In the genomic region with DNA sequence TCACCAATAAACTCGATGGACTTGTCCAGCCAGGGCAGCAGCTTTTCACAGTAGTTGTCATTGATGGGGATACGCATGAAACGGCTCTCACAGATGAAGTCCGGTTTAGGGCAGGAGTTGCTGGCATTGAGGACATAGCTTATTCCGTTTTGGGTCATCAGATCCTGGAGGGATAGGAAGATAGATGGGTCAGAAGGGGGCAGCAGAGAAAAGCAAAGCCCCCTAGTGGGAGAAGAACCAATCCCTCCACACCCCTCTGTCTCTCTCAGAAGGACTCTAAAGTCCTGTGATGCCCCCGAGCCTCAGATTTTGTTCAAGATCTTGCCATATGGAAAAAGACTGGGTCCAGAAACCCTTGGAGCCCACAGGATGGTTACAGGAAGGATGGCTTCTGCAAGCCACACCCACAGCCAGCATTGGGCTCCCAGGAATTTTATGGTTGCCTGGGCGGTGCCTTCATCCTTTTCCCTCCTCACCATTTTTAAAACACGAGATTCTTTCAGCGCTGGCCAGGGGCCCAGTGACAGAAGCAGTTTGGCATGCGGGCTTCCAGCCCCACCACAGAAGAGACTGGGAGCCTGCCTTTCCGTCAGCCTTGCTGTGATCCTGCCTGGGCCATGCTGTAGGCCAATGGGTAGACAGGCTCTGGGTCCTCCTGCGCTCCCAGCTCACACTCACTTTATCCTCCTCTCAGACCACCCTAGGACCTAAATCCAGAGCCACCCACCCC, we compare ENCODE assay signal across 11 mouse cellular contexts. TPM values are rescaled to one million over a fixed set of nuclear protein-coding genes. Genes with fewer than 3 reads are reported as not detected.
A peak's percentile ranks its signal among the peaks of the same experiment; 100 is the strongest.
DNase-seq lines count a peak whose midpoint lies in the region; ATAC-seq and TF ChIP-seq lines count a peak whose summit lies in the region.
"Had no signal": no experiment of that assay in that cellular context is flagged by ENCODE, and none has a peak within 500 bp of the region (broad histone marks: within the 10 kb centered on the region; RNA-seq: fewer than 3 reads in every experiment).

No protein-coding gene starts in this region.

- 41% methylated on average over 12 of the region's 12 CpGs for WGBS in midbrain, postnatal 0 days
- WGBS in midbrain, embryonic 15.5 days: 45% methylated on average over 12 of the region's 12 CpGs
- 18% methylated on average over 12 of the region's 12 CpGs for WGBS in cerebellum, adult 2 months
- 32% methylated on average over 12 of the region's 12 CpGs for WGBS in heart, adult 2 months
- 30% methylated on average over 12 of the region's 12 CpGs for WGBS in midbrain, embryonic 11.5 days

- no peak overlapping the region for H3K27ac ChIP-seq in midbrain, postnatal 0 days (ENCODE audit: low read depth, low read length)
- no peak overlapping the region for H3K27ac ChIP-seq in midbrain, embryonic 15.5 days
- peak overlapping the region; percentile 70 for H3K27ac ChIP-seq in cerebellum, adult 2 months (ENCODE audit: insufficient read depth, low read length)
- H3K27ac ChIP-seq in heart, adult 2 months: peak overlapping the region; percentile 88
- no peak overlapping the region for H3K27ac ChIP-seq in midbrain, embryonic 11.5 days (ENCODE audit: low read depth, low read length)
- H3K27ac ChIP-seq: neural tube, embryonic 12.5 days had no signal

- H3K4me2 ChIP-seq in midbrain, postnatal 0 days (ENCODE audit: low read depth, low read length, poor library complexity, severe bottlenecking): no peak overlapping the region
- no peak overlapping the region for H3K4me2 ChIP-seq in midbrain, embryonic 15.5 days
- H3K4me2 ChIP-seq in midbrain, embryonic 11.5 days: no peak overlapping the region
- H3K4me2 ChIP-seq: neural tube, embryonic 12.5 days had no signal

- no peak for TF ChIP-seq POLR2A in cerebellum, adult 2 months (IDR thresholded peaks at IDR 0.05; ENCODE audit: borderline replicate concordance, insufficient read depth, low read length)
- no peak for TF ChIP-seq POLR2A in heart, adult 2 months (IDR thresholded peaks at IDR 0.05; ENCODE audit: insufficient read depth, low read depth, low read length)

- 0 out of 2 replicates have a peak, but pooled peaks cover 3% of the 10 kb centered on the region for H3K4me1 ChIP-seq in midbrain, postnatal 0 days (ENCODE audit: insufficient read depth, low read length)
- peaks cover 23% of the 10 kb centered on the region for H3K4me1 ChIP-seq in midbrain, embryonic 15.5 days
- H3K4me1 ChIP-seq in cerebellum, adult 2 months (ENCODE audit: control insufficient read depth, insufficient read depth, low read length): peaks cover 56% of the 10 kb centered on the region
- H3K4me1 ChIP-seq in heart, adult 2 months (ENCODE audit: control insufficient read depth, insufficient read depth, low read length): peaks cover 12% of the 10 kb centered on the region
- peaks cover 9% of the 10 kb centered on the region for H3K4me1 ChIP-seq in midbrain, embryonic 11.5 days (ENCODE audit: control insufficient read depth, insufficient read depth, low read length)

- H3K9me3 ChIP-seq in midbrain, postnatal 0 days (ENCODE audit: low read length): no peaks in the 10 kb centered on the region
- H3K9me3 ChIP-seq in midbrain, embryonic 15.5 days: no peaks in the 10 kb centered on the region
- H3K9me3 ChIP-seq in midbrain, embryonic 11.5 days (ENCODE audit: control insufficient read depth, low read length): no peaks in the 10 kb centered on the region
- H3K9me3 ChIP-seq: neural tube, embryonic 12.5 days had no signal

- no peak for TF ChIP-seq EP300 in heart, adult 2 months (IDR thresholded peaks at IDR 0.05; ENCODE audit: insufficient read depth, low read depth, low read length)

- H3K9ac ChIP-seq in midbrain, postnatal 0 days (replicated peaks; ENCODE audit: low read length, poor library complexity, severe bottlenecking): no peak overlapping the region
- H3K9ac ChIP-seq in midbrain, embryonic 15.5 days: no peak overlapping the region
- peak overlapping the region; percentile 22; the same call in 1 of the 2 replicates for H3K9ac ChIP-seq in heart, adult 2 months (ENCODE audit: low read depth, low read length)
- H3K9ac ChIP-seq in midbrain, embryonic 11.5 days (ENCODE audit: low read length): no peak overlapping the region
- H3K9ac ChIP-seq: neural tube, embryonic 12.5 days had no signal

- peak; percentile 50 for TF ChIP-seq CTCF in midbrain, postnatal 0 days (IDR thresholded peaks at IDR 0.05)
- no peak; the same call in 1 of the 2 replicates for TF ChIP-seq CTCF in cerebellum, adult 2 months (IDR thresholded peaks at IDR 0.05; ENCODE audit: borderline replicate concordance, insufficient read depth, low read depth, low read length)
- peak; percentile 23 for TF ChIP-seq CTCF in heart, adult 2 months (IDR thresholded peaks at IDR 0.05)

- no peak for ATAC-seq in midbrain, postnatal 0 days (ENCODE audit: low FRiP score)
- ATAC-seq in midbrain, embryonic 15.5 days (replicated peaks): no peak
- no peak for ATAC-seq in megakaryocyte-erythroid progenitor cell, adult 5-6 weeks (replicated peaks; ENCODE audit: low FRiP score, low TSS enrichment, poor library complexity, severe bottlenecking)
- ATAC-seq in midbrain, embryonic 11.5 days (ENCODE audit: low FRiP score): no peak

- no peaks in the 10 kb centered on the region for H3K79me2 ChIP-seq in heart, adult 2 months (replicated peaks; ENCODE audit: control insufficient read depth, insufficient read depth, low read length)

- peaks cover 77% of the 10 kb centered on the region for H3K36me3 ChIP-seq in midbrain, postnatal 0 days (ENCODE audit: insufficient read depth, low read length)
- H3K36me3 ChIP-seq in midbrain, embryonic 15.5 days (replicated peaks): peaks cover 62% of the 10 kb centered on the region
- peaks cover 13% of the 10 kb centered on the region for H3K36me3 ChIP-seq in heart, adult 2 months (ENCODE audit: control insufficient read depth, insufficient read depth, low read length)
- peaks cover 10% of the 10 kb centered on the region for H3K36me3 ChIP-seq in midbrain, embryonic 11.5 days (ENCODE audit: control insufficient read depth, insufficient read depth, low read length)

- DNase-seq in midbrain, postnatal 0 days (ENCODE audit: low spot score): no peak
- DNase-seq in cerebellum, adult 2 months: peak; percentile 63
- peak; percentile 77 to 83 for DNase-seq in heart, adult 2 months
- peak; percentile 33 to 46 for DNase-seq in kidney, postnatal 25 days
- DNase-seq in midbrain, embryonic 11.5 days (ENCODE audit: low spot score, missing footprints): no peak
- no peak for DNase-seq in layer of hippocampus, adult 11-12 months (ENCODE audit: low spot score)

- intact Hi-C loops in heart, adult 2 months (cut with DNase I): loop anchor here (10.0 kb wide), 1 partner anchor 61 kb away; a partner anchor contains a TSS

- H3K4me3 ChIP-seq in midbrain, postnatal 0 days (ENCODE audit: low read depth, low read length): no peak overlapping the region
- H3K4me3 ChIP-seq in midbrain, embryonic 15.5 days: no peak overlapping the region
- H3K4me3 ChIP-seq in cerebellum, adult 2 months (replicated peaks; ENCODE audit: insufficient read depth, low read depth, low read length): no peak overlapping the region
- no peak overlapping the region for H3K4me3 ChIP-seq in heart, adult 2 months
- no peak overlapping the region for H3K4me3 ChIP-seq in midbrain, embryonic 11.5 days (ENCODE audit: low read depth, low read length)
- H3K4me3 ChIP-seq: neural tube, embryonic 12.5 days had no signal

- H3K27me3 ChIP-seq in midbrain, postnatal 0 days (ENCODE audit: insufficient read depth, low read length): no peaks in the 10 kb centered on the region
- H3K27me3 ChIP-seq in midbrain, embryonic 15.5 days (replicated peaks): peaks cover 7% of the 10 kb centered on the region; the same call in 1 of the 2 replicates
- no peaks in the 10 kb centered on the region for H3K27me3 ChIP-seq in cerebellum, adult 2 months (ENCODE audit: control insufficient read depth, insufficient read depth, low read length)
- no peaks in the 10 kb centered on the region for H3K27me3 ChIP-seq in heart, adult 2 months (ENCODE audit: control insufficient read depth, insufficient read depth, low read length)
- peaks cover 29% of the 10 kb centered on the region for H3K27me3 ChIP-seq in midbrain, embryonic 11.5 days (ENCODE audit: control insufficient read depth, insufficient read depth, low read length)

RNA-seq across cellular contexts. Expression of a gene that starts 11.9 kb away (rescaled TPM):
- 144 and 175 TPM in 2 replicates for total RNA-seq in midbrain, postnatal 0 days (2014; rRNA removed)
- 94.2 and 99.9 TPM in 2 replicates for polyA plus RNA-seq in midbrain, postnatal 0 days (2015; fragmentation: Nextera tagmentation; extraction: Ambion mirVana)
- polyA plus RNA-seq in midbrain, embryonic 15.5 days (2015; fragmentation: Nextera tagmentation; extraction: Ambion mirVana): 134 and 135 TPM in 2 replicates
- 85.8 and 90.1 TPM in 2 replicates for polyA plus RNA-seq in cerebellum, adult 2 months (2012; rRNA removed)
- total RNA-seq in heart, adult 2 months (2021): 10 to 100 TPM; 37.4 to 43.2 TPM
- polyA plus RNA-seq in heart, adult 2 months (2012; rRNA removed): 31.4 and 38.4 TPM in 2 replicates
- 0.25 TPM in 1 of 2 replicates, not detected in the other for total RNA-seq in megakaryocyte-erythroid progenitor cell, adult 5-6 weeks (2014; fragmentation: Nextera tagmentation)
- 0.04 and 1.1 TPM in 2 replicates for total RNA-seq in megakaryocyte-erythroid progenitor cell, adult 5-6 weeks (2017)
- 14.5 and 15.7 TPM in 2 replicates for polyA plus RNA-seq in midbrain, embryonic 11.5 days (2014; fragmentation: Nextera tagmentation; extraction: Ambion mirVana)

RNA-seq across cellular contexts. Expression of a gene that starts 22.9 kb away (rescaled TPM):
- 27.4 and 31.6 TPM in 2 replicates for total RNA-seq in midbrain, postnatal 0 days (2014; rRNA removed)
- polyA plus RNA-seq in midbrain, postnatal 0 days (2015; fragmentation: Nextera tagmentation; extraction: Ambion mirVana): 38.0 and 41.3 TPM in 2 replicates
- 53.9 and 57.8 TPM in 2 replicates for polyA plus RNA-seq in midbrain, embryonic 15.5 days (2015; fragmentation: Nextera tagmentation; extraction: Ambion mirVana)
- 67.5 and 73.4 TPM in 2 replicates for polyA plus RNA-seq in cerebellum, adult 2 months (2012; rRNA removed)
- 10 to 100 TPM; 41.9 to 44.5 TPM for total RNA-seq in heart, adult 2 months (2021)
- 44.8 and 58.9 TPM in 2 replicates for polyA plus RNA-seq in heart, adult 2 months (2012; rRNA removed)
- 39.5 and 41.5 TPM in 2 replicates for total RNA-seq in megakaryocyte-erythroid progenitor cell, adult 5-6 weeks (2014; fragmentation: Nextera tagmentation)
- total RNA-seq in megakaryocyte-erythroid progenitor cell, adult 5-6 weeks (2017): 36.2 and 37.3 TPM in 2 replicates
- 59.2 and 60.2 TPM in 2 replicates for polyA plus RNA-seq in midbrain, embryonic 11.5 days (2014; fragmentation: Nextera tagmentation; extraction: Ambion mirVana)

RNA-seq across cellular contexts. Expression of a gene that starts 36.8 kb away (rescaled TPM):
- not detected in 2 replicates for total RNA-seq in midbrain, postnatal 0 days (2014; rRNA removed)
- polyA plus RNA-seq in midbrain, postnatal 0 days (2015; fragmentation: Nextera tagmentation; extraction: Ambion mirVana): not detected in 2 replicates
- polyA plus RNA-seq in midbrain, embryonic 15.5 days (2015; fragmentation: Nextera tagmentation; extraction: Ambion mirVana): 0.36 and 0.65 TPM in 2 replicates
- not detected in 2 replicates for polyA plus RNA-seq in cerebellum, adult 2 months (2012; rRNA removed)
- not detected for total RNA-seq in heart, adult 2 months (2021)
- polyA plus RNA-seq in heart, adult 2 months (2012; rRNA removed): not detected in 2 replicates
- total RNA-seq in megakaryocyte-erythroid progenitor cell, adult 5-6 weeks (2014; fragmentation: Nextera tagmentation): not detected in 2 replicates
- not detected in 2 replicates for total RNA-seq in megakaryocyte-erythroid progenitor cell, adult 5-6 weeks (2017)
- polyA plus RNA-seq in midbrain, embryonic 11.5 days (2014; fragmentation: Nextera tagmentation; extraction: Ambion mirVana): not detected in 2 replicates
- total RNA-seq: adrenal gland, adult 18-20 months had no signal
- polyA plus RNA-seq: intestine, embryonic 14.5 days; neural tube, embryonic 12.5 days had no signal

RNA-seq across cellular contexts. Expression of a gene that starts 52.1 kb away (rescaled TPM):
- total RNA-seq in midbrain, postnatal 0 days (2014; rRNA removed): not detected in 2 replicates
- polyA plus RNA-seq in midbrain, postnatal 0 days (2015; fragmentation: Nextera tagmentation; extraction: Ambion mirVana): not detected in 2 replicates
- not detected in 2 replicates for polyA plus RNA-seq in midbrain, embryonic 15.5 days (2015; fragmentation: Nextera tagmentation; extraction: Ambion mirVana)
- polyA plus RNA-seq in cerebellum, adult 2 months (2012; rRNA removed): not detected in 2 replicates
- not detected for total RNA-seq in heart, adult 2 months (2021)
- polyA plus RNA-seq in heart, adult 2 months (2012; rRNA removed): not detected in 2 replicates
- not detected in 2 replicates for total RNA-seq in megakaryocyte-erythroid progenitor cell, adult 5-6 weeks (2014; fragmentation: Nextera tagmentation)
- not detected in 2 replicates for total RNA-seq in megakaryocyte-erythroid progenitor cell, adult 5-6 weeks (2017)
- polyA plus RNA-seq in midbrain, embryonic 11.5 days (2014; fragmentation: Nextera tagmentation; extraction: Ambion mirVana): not detected in 2 replicates
- total RNA-seq: adrenal gland, adult 18-20 months had no signal
- polyA plus RNA-seq: intestine, embryonic 14.5 days; neural tube, embryonic 12.5 days had no signal

Comparison
In these comparisons a context has a peak if more than half of its experiments do, and no peak if none do; other contexts are left out.
1. DNase-seq: peak in cerebellum, adult 2 months (2 of 2), heart, adult 2 months (2 of 2) and kidney, postnatal 25 days (2 of 2); none in midbrain, postnatal 0 days (single experiment), midbrain, embryonic 11.5 days (single experiment) and layer of hippocampus, adult 11-12 months (single experiment).
2. H3K27ac ChIP-seq: peak in cerebellum, adult 2 months (single experiment) and heart, adult 2 months (single experiment); none in midbrain, postnatal 0 days (single experiment), midbrain, embryonic 15.5 days (single experiment) and midbrain, embryonic 11.5 days (single experiment).